Mouse (Mus musculus) heart, embryonic 10.5 days (tissue): ENCODE measurements around the gene St6galnac6. TPM values are rescaled to one million over a fixed set of nuclear protein-coding genes. Genes with fewer than 3 reads are reported as not detected.

ENCODE experiments used
- DNase-seq: peaks from one replicate; pipeline ENCODE4 v3.0.0-alpha.2; 2017; ENCODE audit warnings: low spot score
- H3K27ac ChIP-seq: fragments of 300-500 bp; sonication (generic); 2 replicates; pipeline ENCODE4 v1.5.1; 2016; ENCODE audit warnings: mild to moderate bottlenecking
- H3K27me3 ChIP-seq: fragments of 300-500 bp; sonication (generic); 2 replicates; pipeline ENCODE4 v1.6.1; 2016; ENCODE audit warnings: mild to moderate bottlenecking; ENCODE audit not compliant: poor library complexity, insufficient read depth, severe bottlenecking
- H3K36me3 ChIP-seq: fragments of 300-500 bp; sonication (generic); 2 replicates; pipeline ENCODE4 v1.6.1; 2016; ENCODE audit warnings: mild to moderate bottlenecking, moderate library complexity
- H3K4me1 ChIP-seq: fragments of 300-500 bp; sonication (generic); 2 replicates; pipeline ENCODE4 v1.6.1; 2016; ENCODE audit warnings: mild to moderate bottlenecking
- H3K4me3 ChIP-seq: fragments of 300-500 bp; sonication (generic); 2 replicates; pipeline ENCODE4 v1.5.1; 2016; ENCODE audit warnings: mild to moderate bottlenecking, moderate library complexity
- H3K9me3 ChIP-seq: fragments of 300-500 bp; sonication (generic); 2 replicates; pipeline ENCODE4 v1.6.1; 2016; ENCODE audit warnings: mild to moderate bottlenecking, moderate library complexity
- WGBS: fragments of 180-500 bp; shearing (Covaris S2); methylation state at CpG from one replicate; pipeline ENCODE4 v1.1.7; 2016; 5-methylcytosine and 5-hydroxymethylcytosine counted together
- polyA plus RNA-seq: library from polyadenylated mRNA; unstranded; fragments of >200 nt; fragmentation: Nextera tagmentation; extraction: Ambion mirVana; gene quantifications from 2 replicates; pipeline ENCODE4 v1.2.1, GENCODE M21; 2016

The St6galnac6 gene
- polyA plus RNA-seq, 1 experiment from 2014 or later = 25.1 TPM

GRCm38 (mm10) chr2:32608778-32609435 is 9.4 kb downstream of the St6galnac6 start:
- H3K27ac ChIP-seq = peak overlapping the region; percentile 94
- no peaks in the 10 kb centered on the region for H3K27me3 ChIP-seq
- peaks cover 64% of the 10 kb centered on the region for H3K4me1 ChIP-seq
- H3K36me3 ChIP-seq = peaks cover 15% of the 10 kb centered on the region
- no peak for DNase-seq
- 31% methylated on average over 18 of the region's 18 CpGs for WGBS
- peak overlapping the region; percentile 82 for H3K4me3 ChIP-seq
- H3K9me3 ChIP-seq = no peaks in the 10 kb centered on the region

GRCm38 (mm10) chr2:32610610-32611229 is 11.2 kb downstream of the St6galnac6 start:
- no peaks in the 10 kb centered on the region for H3K9me3 ChIP-seq
- peaks cover 29% of the 10 kb centered on the region for H3K36me3 ChIP-seq
- no peaks in the 10 kb centered on the region for H3K27me3 ChIP-seq
- peaks cover 64% of the 10 kb centered on the region for H3K4me1 ChIP-seq
- peak; percentile 80 for DNase-seq
- H3K4me3 ChIP-seq = peak overlapping the region; percentile 56
- peak overlapping the region; percentile 81 for H3K27ac ChIP-seq
- WGBS = 11% methylated on average over 23 of the region's 23 CpGs

- H3K4me3 ChIP-seq = no peak overlapping the region
- no peaks in the 10 kb centered on the region for H3K9me3 ChIP-seq
- H3K4me1 ChIP-seq = peaks cover 55% of the 10 kb centered on the region
- peak; percentile 84 for DNase-seq
- no peak overlapping the region; the same call in 1 of the 2 replicates for H3K27ac ChIP-seq
- H3K27me3 ChIP-seq = no peaks in the 10 kb centered on the region
- H3K36me3 ChIP-seq = peaks cover 44% of the 10 kb centered on the region
- WGBS = 69% methylated on average over 26 of the region's 26 CpGs
Measured at GRCm38 (mm10) chr2:32612274-32612673, 12.8 kb downstream of the St6galnac6 start.

- Histone ChIP-seq H3K4me3 (no peak overlapping the region), H3K27me3 (no peaks in the 10 kb centered on the region), H3K36me3 (peaks cover 63% of the 10 kb centered on the region), H3K27ac (no peak overlapping the region), H3K9me3 (no peaks in the 10 kb centered on the region), H3K4me1 (peaks cover 49% of the 10 kb centered on the region)
- no peak for DNase-seq
- 97% methylated on average over 1 of the region's 1 CpGs for WGBS
Measured at GRCm38 (mm10) chr2:32617109-32617508, 17.6 kb downstream of the St6galnac6 start.

- Histone ChIP-seq H3K27ac (no peak overlapping the region), H3K4me1 (peaks cover 49% of the 10 kb centered on the region), H3K27me3 (no peaks in the 10 kb centered on the region), H3K9me3 (no peaks in the 10 kb centered on the region), H3K4me3 (no peak overlapping the region), H3K36me3 (peaks cover 59% of the 10 kb centered on the region)
- no peak for DNase-seq
- 94% methylated on average over 4 of the region's 4 CpGs for WGBS
Measured at GRCm38 (mm10) chr2:32617601-32618000, 18.1 kb downstream of the St6galnac6 start.

GRCm38 (mm10) chr2:32618051-32618450 is 18.5 kb downstream of the St6galnac6 start:
- Histone ChIP-seq H3K27me3 (no peaks in the 10 kb centered on the region), H3K4me1 (peaks cover 53% of the 10 kb centered on the region), H3K36me3 (peaks cover 57% of the 10 kb centered on the region), H3K4me3 (no peak overlapping the region), H3K27ac (peak overlapping the region; percentile 32; the same call in 1 of the 2 replicates), H3K9me3 (no peaks in the 10 kb centered on the region)
- DNase-seq = no peak
- WGBS = 84% methylated on average over 9 of the region's 9 CpGs

- no peaks in the 10 kb centered on the region for H3K27me3 ChIP-seq
- peak overlapping the region; percentile 90 for H3K27ac ChIP-seq
- DNase-seq = peak; percentile 94
- peaks cover 70% of the 10 kb centered on the region for H3K4me1 ChIP-seq
- H3K36me3 ChIP-seq = peaks cover 36% of the 10 kb centered on the region
- peak overlapping the region; percentile 38 for H3K4me3 ChIP-seq
- 11% methylated on average over 4 of the region's 4 CpGs for WGBS
- no peaks in the 10 kb centered on the region for H3K9me3 ChIP-seq
Measured at GRCm38 (mm10) chr2:32620682-32621516, 21.4 kb downstream of the St6galnac6 start.

- 7% methylated on average over 7 of the region's 7 CpGs for WGBS
- H3K27ac ChIP-seq = peak within 1 kb of the TSS; percentile 90
- H3K4me3 ChIP-seq = peak within 1 kb of the TSS; percentile 38
- peaks cover 31% of the 10 kb centered on the region for H3K36me3 ChIP-seq
- H3K4me1 ChIP-seq = peaks cover 76% of the 10 kb centered on the region
- no peaks in the 10 kb centered on the region for H3K9me3 ChIP-seq
- no peak for DNase-seq
- no peaks in the 10 kb centered on the region for H3K27me3 ChIP-seq
Measured at GRCm38 (mm10) chr2:32621517-32621859, 22.0 kb downstream of the St6galnac6 start, which contains the start of gene Ak1. Gene Ak1, plus strand, starts transcription at chr2:32621758.

GRCm38 (mm10) chr2:32624111-32624748 is 24.7 kb downstream of the St6galnac6 start:
- peak overlapping the region; percentile 91 for H3K27ac ChIP-seq
- no peak for DNase-seq

GRCm38 (mm10) chr2:32625212-32625872 is 25.8 kb downstream of the St6galnac6 start:
- WGBS = 3% methylated on average over 13 of the region's 13 CpGs
- Histone ChIP-seq H3K36me3 (peaks cover 11% of the 10 kb centered on the region; the same call in 1 of the 2 replicates), H3K27me3 (no peaks in the 10 kb centered on the region), H3K9me3 (no peaks in the 10 kb centered on the region), H3K4me1 (peaks cover 91% of the 10 kb centered on the region), H3K27ac (peak overlapping the region; percentile 91), H3K4me3 (peak overlapping the region; percentile 53)
- peak; percentile 93 for DNase-seq

More at GRCm38 (mm10) chr2:32624111-32624748, 24.7 kb downstream of the St6galnac6 start:
- Histone ChIP-seq H3K4me3 (0 out of 2 replicates have a peak overlapping the region, but pooled peaks have one; percentile 53), H3K27me3 (no peaks in the 10 kb centered on the region), H3K9me3 (no peaks in the 10 kb centered on the region), H3K36me3 (peaks cover 4% of the 10 kb centered on the region; the same call in 1 of the 2 replicates), H3K4me1 (peaks cover 91% of the 10 kb centered on the region)
- WGBS = 58% methylated on average over 5 of the region's 5 CpGs

GRCm38 (mm10) chr2:32625873-32626694 is 26.6 kb downstream of the St6galnac6 start:
- no peaks in the 10 kb centered on the region for H3K27me3 ChIP-seq
- H3K4me1 ChIP-seq = peaks cover 87% of the 10 kb centered on the region
- peaks cover 17% of the 10 kb centered on the region for H3K36me3 ChIP-seq
- no peak for DNase-seq
- WGBS = 19% methylated on average over 5 of the region's 5 CpGs
- peak overlapping the region; percentile 53 for H3K4me3 ChIP-seq
- H3K27ac ChIP-seq = peak overlapping the region; percentile 91
- H3K9me3 ChIP-seq = no peaks in the 10 kb centered on the region
